Mouse (Mus musculus): Measurements from ENCODE around the gene Ppp4c. TPM values are rescaled to one million over a fixed set of nuclear protein-coding genes. Genes with fewer than 3 reads are reported as not detected.
"Not testable (repeated sequence)": the region's sequence is repeated elsewhere in the genome, so short reads cannot be mapped to it uniquely, and the experiment has no call there.

Gene Ppp4c
- polyA plus RNA-seq, 1 experiment from 2014 or later = 62.0 TPM

- 40% methylated on average over 22 of the region's 22 CpGs for WGBS (ENCODE audit: missing documents)
- H3K27ac ChIP-seq = no peak within 1 kb of the TSS
- H3K36me3 ChIP-seq (ENCODE audit: inconsistent target) = peaks cover 28% of the 10 kb centered on the region
- no peak within 1 kb of the TSS for H3K4me3 ChIP-seq (ENCODE audit: inconsistent target)
- H3K79me2 ChIP-seq (ENCODE audit: inconsistent target) = peaks cover 10% of the 10 kb centered on the region; the same call in 1 of the 2 replicates
These were observed 11.2 kb downstream of the Ppp4c start, which contains the start of gene Tbx6 for GRCm38 (mm10) chr7:126780971-126781635. Gene Tbx6, plus strand, starts transcription at chr7:126781483.

GRCm38 (mm10) chr7:126779983-126780970 lies 12.0 kb downstream of the Ppp4c start:
- peaks cover 10% of the 10 kb centered on the region; the same call in 1 of the 2 replicates for H3K79me2 ChIP-seq (ENCODE audit: inconsistent target)
- H3K36me3 ChIP-seq (ENCODE audit: inconsistent target) = peaks cover 20% of the 10 kb centered on the region
- no peak overlapping the region for H3K4me3 ChIP-seq (ENCODE audit: inconsistent target)
- H3K27ac ChIP-seq = peak overlapping the region; percentile 1; the same call in 1 of the 2 replicates
- WGBS (ENCODE audit: missing documents) = 6% methylated on average over 21 of the region's 21 CpGs

GRCm38 (mm10) chr7:126779101-126779500 lies 13.2 kb downstream of the Ppp4c start:
- not testable (repeated sequence) for H3K4me3 ChIP-seq (ENCODE audit: inconsistent target); H3K36me3 ChIP-seq (ENCODE audit: inconsistent target); H3K79me2 ChIP-seq (ENCODE audit: inconsistent target); H3K27ac ChIP-seq
- 95% methylated on average over 7 of the region's 7 CpGs for WGBS (ENCODE audit: missing documents)

GRCm38 (mm10) chr7:126778147-126778546 lies 14.1 kb downstream of the Ppp4c start:
- H3K4me3 ChIP-seq (ENCODE audit: inconsistent target) = no peak overlapping the region
- WGBS (ENCODE audit: missing documents) = 97% methylated on average over 3 of the region's 3 CpGs
- no peak overlapping the region for H3K27ac ChIP-seq
- H3K79me2 ChIP-seq (ENCODE audit: inconsistent target) = peaks cover 10% of the 10 kb centered on the region; the same call in 1 of the 2 replicates
- 0 out of 2 replicates have a peak, but pooled peaks cover 10% of the 10 kb centered on the region for H3K36me3 ChIP-seq (ENCODE audit: inconsistent target)

- 59% methylated on average over 10 of the region's 10 CpGs for WGBS (ENCODE audit: missing documents)
- Histone ChIP-seq H3K27ac (peak overlapping the region; percentile 43), H3K36me3 (ENCODE audit: inconsistent target) (0 out of 2 replicates have a peak, but pooled peaks cover 10% of the 10 kb centered on the region), H3K4me3 (ENCODE audit: inconsistent target) (peak overlapping the region; percentile 56), H3K79me2 (ENCODE audit: inconsistent target) (peaks cover 10% of the 10 kb centered on the region; the same call in 1 of the 2 replicates)
These were observed 14.8 kb downstream of the Ppp4c start for GRCm38 (mm10) chr7:126777476-126777875.

- under 1% methylated on average over 37 of the region's 37 CpGs for whole genome bisulfite sequencing (ENCODE audit: missing documents)
- Histone ChIP-seq H3K36me3 (ENCODE audit: inconsistent target) (0 out of 2 replicates have a peak, but pooled peaks cover 10% of the 10 kb centered on the region), H3K79me2 (ENCODE audit: inconsistent target) (peaks cover 10% of the 10 kb centered on the region; the same call in 1 of the 2 replicates), H3K4me3 (ENCODE audit: inconsistent target) (peak within 1 kb of the TSS; percentile 56), H3K27ac (peak within 1 kb of the TSS; percentile 52)
These were observed 15.7 kb downstream of the Ppp4c start, which contains the start of gene Ypel3 for GRCm38 (mm10) chr7:126776598-126777057. Gene Ypel3, plus strand, starts transcription at chr7:126776955.

GRCm38 (mm10) chr7:126775978-126776234 lies 16.4 kb downstream of the Ppp4c start:
- Histone ChIP-seq H3K79me2 (ENCODE audit: inconsistent target) (peaks cover 10% of the 10 kb centered on the region; the same call in 1 of the 2 replicates), H3K36me3 (ENCODE audit: inconsistent target) (0 out of 2 replicates have a peak, but pooled peaks cover 10% of the 10 kb centered on the region), H3K27ac (no peak overlapping the region), H3K4me3 (ENCODE audit: inconsistent target) (no peak overlapping the region)
- WGBS (ENCODE audit: missing documents) = 97% methylated on average over 3 of the region's 3 CpGs

- Histone ChIP-seq H3K27ac (no peak overlapping the region), H3K36me3 (ENCODE audit: inconsistent target) (0 out of 2 replicates have a peak, but pooled peaks cover 10% of the 10 kb centered on the region)
These were observed 16.9 kb downstream of the Ppp4c start for GRCm38 (mm10) chr7:126775185-126775977.

GRCm38 (mm10) chr7:126774463-126774862 lies 17.8 kb downstream of the Ppp4c start:
- 70% methylated on average over 2 of the region's 2 CpGs for WGBS (ENCODE audit: missing documents)
- Histone ChIP-seq H3K27ac (no peak overlapping the region), H3K36me3 (ENCODE audit: inconsistent target) (0 out of 2 replicates have a peak, but pooled peaks cover 10% of the 10 kb centered on the region)

More at GRCm38 (mm10) chr7:126775185-126775977, 16.9 kb downstream of the Ppp4c start:
- WGBS (ENCODE audit: missing documents) = 65% methylated on average over 10 of the region's 10 CpGs
- peaks cover 10% of the 10 kb centered on the region; the same call in 1 of the 2 replicates for H3K79me2 ChIP-seq (ENCODE audit: inconsistent target)
- H3K4me3 ChIP-seq (ENCODE audit: inconsistent target) = no peak overlapping the region

GRCm38 (mm10) chr7:126773351-126773750 lies 18.9 kb downstream of the Ppp4c start:
- 85% methylated on average over 2 of the region's 2 CpGs for WGBS (ENCODE audit: missing documents)
- Histone ChIP-seq H3K79me2 (ENCODE audit: inconsistent target) (peaks cover 10% of the 10 kb centered on the region; the same call in 1 of the 2 replicates), H3K27ac (no peak overlapping the region), H3K36me3 (ENCODE audit: inconsistent target) (peaks cover 9% of the 10 kb centered on the region; the same call in 1 of the 2 replicates), H3K4me3 (ENCODE audit: inconsistent target) (no peak overlapping the region)

More at GRCm38 (mm10) chr7:126774463-126774862, 17.8 kb downstream of the Ppp4c start:
- Histone ChIP-seq H3K79me2 (ENCODE audit: inconsistent target) (peaks cover 10% of the 10 kb centered on the region; the same call in 1 of the 2 replicates), H3K4me3 (ENCODE audit: inconsistent target) (no peak overlapping the region)

GRCm38 (mm10) chr7:126770784-126771183 lies 21.5 kb downstream of the Ppp4c start:
- 32% methylated on average over 8 of the region's 12 CpGs for WGBS (ENCODE audit: missing documents)
- Histone ChIP-seq H3K4me3 (ENCODE audit: inconsistent target) (no peak overlapping the region), H3K36me3 (ENCODE audit: inconsistent target) (peaks cover 26% of the 10 kb centered on the region), H3K27ac (no peak overlapping the region), H3K79me2 (ENCODE audit: inconsistent target) (no peaks in the 10 kb centered on the region)

GRCm38 (mm10) chr7:126767001-126767400 lies 25.3 kb downstream of the Ppp4c start:
- 98% methylated on average over 8 of the region's 8 CpGs for WGBS (ENCODE audit: missing documents)
- Histone ChIP-seq H3K4me3 (ENCODE audit: inconsistent target) (no peak overlapping the region), H3K36me3 (ENCODE audit: inconsistent target) (peaks cover 57% of the 10 kb centered on the region), H3K79me2 (ENCODE audit: inconsistent target) (peaks cover 5% of the 10 kb centered on the region; the same call in 1 of the 2 replicates), H3K27ac (no peak overlapping the region)

- H3K27ac ChIP-seq = no peak within 1 kb of the TSS
- peaks cover 57% of the 10 kb centered on the region for H3K36me3 ChIP-seq (ENCODE audit: inconsistent target)
- whole genome bisulfite sequencing (ENCODE audit: missing documents) = 93% methylated on average over 16 of the region's 16 CpGs
- H3K79me2 ChIP-seq (ENCODE audit: inconsistent target) = peaks cover 13% of the 10 kb centered on the region
- no peak within 1 kb of the TSS for H3K4me3 ChIP-seq (ENCODE audit: inconsistent target)
These were observed 26.1 kb downstream of the Ppp4c start, which contains the start of gene Gdpd3 for GRCm38 (mm10) chr7:126766201-126766600. Gene Gdpd3, plus strand, starts transcription at chr7:126766334.

All from macrophage (primary cell).